8 mouse cellular contexts compared by ENCODE assay signal in the genomic region with DNA sequence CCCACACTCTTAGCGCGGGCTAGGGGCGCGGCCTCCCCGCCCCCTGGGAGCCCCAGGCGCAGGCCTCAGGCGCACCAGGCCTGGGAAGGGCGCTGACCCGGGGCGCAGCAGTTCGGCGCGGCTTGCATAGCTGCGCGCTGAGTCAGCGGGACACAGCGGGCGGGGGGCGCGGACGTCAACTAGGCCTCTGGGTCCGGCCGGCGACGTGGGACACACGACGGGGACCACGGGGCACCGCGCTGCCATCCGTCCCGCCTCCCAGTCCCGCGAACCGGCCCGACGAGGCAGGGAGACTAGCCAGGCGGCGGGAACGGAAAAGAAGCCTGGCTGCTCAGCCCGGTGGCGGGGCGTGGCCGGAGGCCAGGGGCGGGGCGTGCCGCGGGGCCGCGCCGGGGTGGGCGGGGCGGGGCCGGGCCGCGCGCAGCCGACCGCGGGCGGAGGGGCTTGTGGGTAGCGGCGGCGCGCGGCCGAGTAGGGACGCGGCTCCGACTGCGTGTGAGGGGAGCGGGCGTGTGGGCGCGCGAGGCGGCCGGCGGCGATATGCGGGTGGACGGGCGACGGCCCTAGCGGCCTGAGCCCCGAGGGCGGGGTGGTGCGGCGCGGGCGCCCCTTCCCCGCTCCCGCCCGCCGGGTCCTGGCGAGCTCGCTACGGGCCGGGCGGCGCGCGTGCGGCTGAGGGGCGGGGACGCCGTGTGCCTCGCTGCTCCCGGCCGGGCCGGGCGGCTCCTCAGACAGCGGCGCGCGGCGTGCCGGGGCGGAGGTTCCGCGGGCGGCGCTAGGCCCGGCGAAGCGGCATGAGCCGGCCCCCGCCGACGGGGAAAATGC. TPM values are rescaled to one million over a fixed set of nuclear protein-coding genes. Genes with fewer than 3 reads are reported as not detected.
DNase-seq lines count a peak whose midpoint lies in the region; ATAC-seq lines count a peak whose summit lies in the region.

A gene (plus strand): TSS at position 500 of the 825 bp plus-strand sequence.

- 1% methylated on average over 73 of the region's 130 CpGs for WGBS in intestine, embryonic 16.5 days
- WGBS in limb, embryonic 10.5 days, result under 1% methylated on average over 106 of the region's 130 CpGs
- WGBS in midbrain, embryonic 11.5 days, result 0% methylated on average over 110 of the region's 130 CpGs

- peak within 1 kb of the TSS; percentile 94 for H3K9ac ChIP-seq in intestine, embryonic 16.5 days (ENCODE audit: low read depth, low read length)
- peak within 1 kb of the TSS; percentile 89 for H3K9ac ChIP-seq in midbrain, embryonic 11.5 days (ENCODE audit: low read length)

- H3K27me3 ChIP-seq in intestine, embryonic 16.5 days (replicated peaks; ENCODE audit: control insufficient read depth, insufficient read depth, low read length), result no peaks in the 10 kb centered on the region
- H3K27me3 ChIP-seq in limb, embryonic 10.5 days (ENCODE audit: low read depth, poor library complexity, severe bottlenecking), result no peaks in the 10 kb centered on the region
- no peaks in the 10 kb centered on the region for H3K27me3 ChIP-seq in midbrain, embryonic 11.5 days (ENCODE audit: control insufficient read depth, insufficient read depth, low read length)

- no peaks in the 10 kb centered on the region for H3K9me3 ChIP-seq in intestine, embryonic 16.5 days (ENCODE audit: control insufficient read depth, low read length)
- no peaks in the 10 kb centered on the region for H3K9me3 ChIP-seq in limb, embryonic 10.5 days (replicated peaks)
- no peaks in the 10 kb centered on the region for H3K9me3 ChIP-seq in midbrain, embryonic 11.5 days (ENCODE audit: control insufficient read depth, low read length)

- peak within 1 kb of the TSS; percentile 99 for H3K27ac ChIP-seq in intestine, embryonic 16.5 days (ENCODE audit: low read length)
- H3K27ac ChIP-seq in limb, embryonic 10.5 days, result peak within 1 kb of the TSS; percentile 96
- H3K27ac ChIP-seq in midbrain, embryonic 11.5 days (ENCODE audit: low read depth, low read length), result peak within 1 kb of the TSS; percentile 93

- ATAC-seq in intestine, embryonic 16.5 days, result peak; percentile 93
- ATAC-seq in midbrain, embryonic 11.5 days (ENCODE audit: low FRiP score), result peak; percentile 93

- peak; percentile 93 for DNase-seq in adrenal gland, postnatal 10 days
- peak; percentile 95 for DNase-seq in embryo, embryonic 9.5 days (ENCODE audit: extremely low spot score)
- DNase-seq in gastrocnemius, postnatal 4 days (ENCODE audit: low spot score in 2 of 2), result peak; percentile 84 to 91
- peak; percentile 90 for DNase-seq in limb, embryonic 10.5 days (ENCODE audit: low spot score)
- peak; percentile 98 for DNase-seq in midbrain, embryonic 11.5 days (ENCODE audit: low spot score, missing footprints)
- peak; percentile 63 to 76 for DNase-seq in right cerebral cortex, postnatal 36 days (ENCODE audit: low spot score in 2 of 2)
- peak; percentile 83 to 84 for DNase-seq in urinary bladder, postnatal 4 days (ENCODE audit: low spot score in 2 of 2)

- H3K4me2 ChIP-seq in intestine, embryonic 16.5 days (ENCODE audit: low read depth, low read length), result peak within 1 kb of the TSS; percentile 83
- peak within 1 kb of the TSS; percentile 53 for H3K4me2 ChIP-seq in midbrain, embryonic 11.5 days

- peaks cover 27% of the 10 kb centered on the region for H3K4me1 ChIP-seq in intestine, embryonic 16.5 days (ENCODE audit: control insufficient read depth, insufficient read depth, low read length)
- H3K4me1 ChIP-seq in limb, embryonic 10.5 days, result peaks cover 34% of the 10 kb centered on the region
- H3K4me1 ChIP-seq in midbrain, embryonic 11.5 days (ENCODE audit: control insufficient read depth, insufficient read depth, low read length), result peaks cover 17% of the 10 kb centered on the region

- H3K4me3 ChIP-seq in intestine, embryonic 16.5 days (ENCODE audit: low read length), result peak within 1 kb of the TSS; percentile 94
- H3K4me3 ChIP-seq in limb, embryonic 10.5 days, result peak within 1 kb of the TSS; percentile 97
- H3K4me3 ChIP-seq in midbrain, embryonic 11.5 days (ENCODE audit: low read depth, low read length), result peak within 1 kb of the TSS; percentile 77

- no peaks in the 10 kb centered on the region for H3K36me3 ChIP-seq in intestine, embryonic 16.5 days (ENCODE audit: control insufficient read depth, insufficient read depth, low read length)
- no peaks in the 10 kb centered on the region for H3K36me3 ChIP-seq in limb, embryonic 10.5 days
- no peaks in the 10 kb centered on the region for H3K36me3 ChIP-seq in midbrain, embryonic 11.5 days (ENCODE audit: control insufficient read depth, insufficient read depth, low read length)

RNA-seq across cellular contexts. Expression of the gene that starts here (rescaled TPM):
- total RNA-seq in adrenal gland, postnatal 10 days (2021), result 10 to 100 TPM; 49.0 to 67.2 TPM
- total RNA-seq in gastrocnemius, postnatal 4 days (2021), result 100 to 1,000 TPM; 122 to 125 TPM
- 10.9 TPM in 2 replicates for polyA plus RNA-seq in intestine, embryonic 16.5 days (2015; fragmentation: Nextera tagmentation; extraction: Ambion mirVana)
- polyA plus RNA-seq in limb, embryonic 10.5 days (2016; fragmentation: Nextera tagmentation; extraction: Ambion mirVana), result 10.1 and 12.5 TPM in 2 replicates
- polyA plus RNA-seq in midbrain, embryonic 11.5 days (2014; fragmentation: Nextera tagmentation; extraction: Ambion mirVana), result 14.4 and 14.9 TPM in 2 replicates

Comparison
In these comparisons a context has a peak if more than half of its experiments do, and no peak if none do; other contexts are left out.
1. Peak in every context shown above with its lines: DNase-seq, ATAC-seq, H3K4me3 ChIP-seq and H3K27ac ChIP-seq.